Mouse (Mus musculus): ENCODE measurements around the gene Magi2. TPM values are rescaled to one million over a fixed set of nuclear protein-coding genes. Genes with fewer than 3 reads are reported as not detected.
"Not testable (repeated sequence)": the region's sequence is repeated elsewhere in the genome, so short reads cannot be mapped to it uniquely, and the experiment has no call there.

Magi2 gene
- polyA plus RNA-seq, 1 experiment from 2014 or later: 3.0 TPM

- WGBS: 89% methylated on average over 13 of the region's 13 CpGs
- Histone ChIP-seq H3K27me3 (ENCODE audit: control insufficient read depth, insufficient read depth, low read length) (no peaks in the 10 kb centered on the region), H3K9ac (replicated peaks; ENCODE audit: low read length) (no peak overlapping the region), H3K36me3 (replicated peaks; ENCODE audit: control insufficient read depth, insufficient read depth, low read depth, low read length) (no peaks in the 10 kb centered on the region), H3K4me3 (ENCODE audit: low read depth, low read length) (no peak overlapping the region), H3K9me3 (replicated peaks; ENCODE audit: control insufficient read depth, low read length) (no peaks in the 10 kb centered on the region), H3K4me1 (ENCODE audit: control insufficient read depth, insufficient read depth, low read length) (no peaks in the 10 kb centered on the region), H3K27ac (replicated peaks; ENCODE audit: low read depth, low read length) (no peak overlapping the region), H3K4me2 (ENCODE audit: low read depth, low read length) (no peak overlapping the region)
- ATAC-seq (replicated peaks; ENCODE audit: insufficient number of reproducible peaks, low FRiP score, low TSS enrichment, low read depth) (no peak), DNase-seq (ENCODE audit: low spot score) (no peak)
These were observed 1477.2 kb downstream of the Magi2 start for GRCm38 (mm10) chr5:20703971-20704575.

- H3K27me3 ChIP-seq (ENCODE audit: control insufficient read depth, insufficient read depth, low read length): no peaks in the 10 kb centered on the region
- no peaks in the 10 kb centered on the region for H3K9me3 ChIP-seq (replicated peaks; ENCODE audit: control insufficient read depth, low read length)
- no peak overlapping the region for H3K9ac ChIP-seq (replicated peaks; ENCODE audit: low read length)
- H3K4me3 ChIP-seq (ENCODE audit: low read depth, low read length): no peak overlapping the region
- 47% methylated on average over 4 of the region's 4 CpGs for WGBS
- no peak for DNase-seq (ENCODE audit: low spot score)
- H3K4me2 ChIP-seq (ENCODE audit: low read depth, low read length): no peak overlapping the region
- no peaks in the 10 kb centered on the region for H3K4me1 ChIP-seq (ENCODE audit: control insufficient read depth, insufficient read depth, low read length)
- H3K36me3 ChIP-seq (replicated peaks; ENCODE audit: control insufficient read depth, insufficient read depth, low read depth, low read length): no peaks in the 10 kb centered on the region
- no peak overlapping the region for H3K27ac ChIP-seq (replicated peaks; ENCODE audit: low read depth, low read length)
- ATAC-seq (replicated peaks; ENCODE audit: insufficient number of reproducible peaks, low FRiP score, low TSS enrichment, low read depth): no peak
These were observed 1478.0 kb downstream of the Magi2 start for GRCm38 (mm10) chr5:20704886-20705285.

DNA sequence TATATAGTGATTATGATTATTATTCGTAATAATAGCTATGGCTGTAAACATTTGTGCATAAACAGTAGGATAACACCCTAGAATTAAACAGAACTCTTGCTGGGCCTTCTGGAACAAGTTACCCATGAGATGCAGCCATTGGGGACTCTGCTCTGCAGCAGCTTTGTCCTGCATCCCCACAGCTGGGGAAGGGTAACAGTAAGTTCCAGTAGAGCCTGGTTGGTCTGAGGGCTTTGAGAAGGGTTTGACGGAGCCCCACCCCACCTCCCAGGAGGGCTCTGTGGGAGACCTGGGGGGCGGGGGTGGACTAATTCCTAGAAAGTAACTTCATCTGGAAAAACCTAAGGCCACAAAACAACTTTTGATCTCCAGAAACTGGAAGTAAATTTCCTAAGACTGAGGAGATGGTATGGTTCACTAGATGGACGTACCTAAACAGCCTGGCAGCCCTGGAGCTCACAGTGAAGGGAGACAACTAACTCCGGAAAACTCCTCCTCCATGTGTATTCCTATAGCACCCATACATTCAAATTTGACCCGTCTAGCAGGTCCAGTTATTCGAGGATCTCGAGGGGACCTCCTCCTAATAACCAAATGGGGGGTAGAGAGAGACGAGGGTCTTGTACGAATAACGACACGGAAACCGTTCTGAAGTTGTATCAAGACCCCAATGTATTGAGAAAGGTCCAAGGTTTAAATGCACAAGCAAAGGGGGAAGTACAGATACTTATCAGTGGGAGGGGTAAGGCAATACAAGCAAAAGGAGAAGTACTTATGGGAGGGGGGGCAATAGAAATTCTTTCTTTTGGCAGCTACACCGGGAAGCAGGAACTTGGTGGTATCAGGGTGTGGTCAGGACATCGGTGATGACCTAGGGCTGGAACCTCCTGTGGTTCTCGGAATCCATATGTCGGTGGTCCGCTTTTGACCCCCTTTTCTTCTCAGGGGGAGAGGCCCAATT, 1479.8 kb downstream of the Magi2 start:
- WGBS: 87% methylated on average over 8 of the region's 18 CpGs
- not testable (repeated sequence) for H3K27me3 ChIP-seq (ENCODE audit: control insufficient read depth, insufficient read depth, low read length); H3K4me2 ChIP-seq (ENCODE audit: low read depth, low read length); H3K4me1 ChIP-seq (ENCODE audit: control insufficient read depth, insufficient read depth, low read length); H3K36me3 ChIP-seq (replicated peaks; ENCODE audit: control insufficient read depth, insufficient read depth, low read depth, low read length); H3K9me3 ChIP-seq (replicated peaks; ENCODE audit: control insufficient read depth, low read length); DNase-seq (ENCODE audit: low spot score); H3K4me3 ChIP-seq (ENCODE audit: low read depth, low read length); H3K9ac ChIP-seq (replicated peaks; ENCODE audit: low read length); ATAC-seq (replicated peaks; ENCODE audit: insufficient number of reproducible peaks, low FRiP score, low TSS enrichment, low read depth); H3K27ac ChIP-seq (replicated peaks; ENCODE audit: low read depth, low read length)

GRCm38 (mm10) chr5:20710845-20711244, 1484.0 kb downstream of the Magi2 start:
- H3K27ac ChIP-seq (replicated peaks; ENCODE audit: low read depth, low read length); H3K4me3 ChIP-seq (ENCODE audit: low read depth, low read length); H3K9ac ChIP-seq (replicated peaks; ENCODE audit: low read length); H3K27me3 ChIP-seq (ENCODE audit: control insufficient read depth, insufficient read depth, low read length); H3K4me2 ChIP-seq (ENCODE audit: low read depth, low read length); H3K36me3 ChIP-seq (replicated peaks; ENCODE audit: control insufficient read depth, insufficient read depth, low read depth, low read length); H3K4me1 ChIP-seq (ENCODE audit: control insufficient read depth, insufficient read depth, low read length); H3K9me3 ChIP-seq (replicated peaks; ENCODE audit: control insufficient read depth, low read length); ATAC-seq (replicated peaks; ENCODE audit: insufficient number of reproducible peaks, low FRiP score, low TSS enrichment, low read depth); DNase-seq (ENCODE audit: low spot score): not testable (repeated sequence)
- 89% methylated on average over 6 of the region's 6 CpGs for WGBS

DNA sequence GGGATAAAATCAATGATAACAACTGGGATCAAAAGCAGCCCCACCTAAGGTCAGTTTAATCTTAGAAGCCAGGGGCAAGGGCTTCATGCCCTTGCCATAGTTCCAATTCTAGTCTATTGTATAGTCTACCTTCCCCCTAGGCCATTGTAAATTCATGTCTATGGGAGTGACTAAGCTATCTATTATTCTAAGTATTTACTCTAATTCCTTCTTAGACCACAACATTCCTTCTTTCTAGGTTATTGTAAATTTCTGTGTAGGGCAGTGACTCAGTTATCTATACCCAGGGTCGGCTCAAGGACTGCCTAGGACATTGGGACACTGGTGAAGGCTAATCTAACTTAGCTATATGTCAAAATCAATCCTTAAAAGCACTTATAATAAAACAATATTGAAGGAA, 1487.8 kb downstream of the Magi2 start:
- H3K36me3 ChIP-seq (replicated peaks; ENCODE audit: control insufficient read depth, insufficient read depth, low read depth, low read length); H3K9me3 ChIP-seq (replicated peaks; ENCODE audit: control insufficient read depth, low read length); H3K27me3 ChIP-seq (ENCODE audit: control insufficient read depth, insufficient read depth, low read length); H3K4me3 ChIP-seq (ENCODE audit: low read depth, low read length); DNase-seq (ENCODE audit: low spot score); H3K27ac ChIP-seq (replicated peaks; ENCODE audit: low read depth, low read length); ATAC-seq (replicated peaks; ENCODE audit: insufficient number of reproducible peaks, low FRiP score, low TSS enrichment, low read depth); H3K4me1 ChIP-seq (ENCODE audit: control insufficient read depth, insufficient read depth, low read length); H3K4me2 ChIP-seq (ENCODE audit: low read depth, low read length); H3K9ac ChIP-seq (replicated peaks; ENCODE audit: low read length): not testable (repeated sequence)
- WGBS: 85% methylated on average over 1 of the region's 1 CpGs

DNA sequence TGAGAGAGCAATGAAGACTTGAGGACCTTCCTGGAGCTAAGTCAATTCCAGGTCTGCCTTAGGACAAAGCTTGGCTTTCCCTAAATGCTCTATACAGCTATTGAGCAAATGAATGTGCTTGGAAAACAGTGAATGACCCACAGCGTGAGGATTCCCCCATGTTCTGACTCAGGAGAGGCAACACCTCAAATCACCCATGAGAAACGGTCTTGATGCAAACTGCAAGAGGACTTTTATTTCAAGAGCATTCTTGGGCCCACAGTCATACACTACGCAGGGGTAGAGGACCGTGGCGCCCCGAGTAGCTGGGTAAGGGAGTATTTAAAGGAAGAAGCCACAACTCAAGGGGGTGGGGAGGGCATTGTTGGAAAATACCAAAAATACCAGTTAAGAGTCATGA, 1489.1 kb downstream of the Magi2 start:
- H3K4me2 ChIP-seq (ENCODE audit: low read depth, low read length); H3K36me3 ChIP-seq (replicated peaks; ENCODE audit: control insufficient read depth, insufficient read depth, low read depth, low read length); H3K27me3 ChIP-seq (ENCODE audit: control insufficient read depth, insufficient read depth, low read length); H3K4me1 ChIP-seq (ENCODE audit: control insufficient read depth, insufficient read depth, low read length); H3K9me3 ChIP-seq (replicated peaks; ENCODE audit: control insufficient read depth, low read length); H3K4me3 ChIP-seq (ENCODE audit: low read depth, low read length); H3K27ac ChIP-seq (replicated peaks; ENCODE audit: low read depth, low read length); ATAC-seq (replicated peaks; ENCODE audit: insufficient number of reproducible peaks, low FRiP score, low TSS enrichment, low read depth); H3K9ac ChIP-seq (replicated peaks; ENCODE audit: low read length); DNase-seq (ENCODE audit: low spot score): not testable (repeated sequence)
- 94% methylated on average over 6 of the region's 6 CpGs for WGBS

DNA sequence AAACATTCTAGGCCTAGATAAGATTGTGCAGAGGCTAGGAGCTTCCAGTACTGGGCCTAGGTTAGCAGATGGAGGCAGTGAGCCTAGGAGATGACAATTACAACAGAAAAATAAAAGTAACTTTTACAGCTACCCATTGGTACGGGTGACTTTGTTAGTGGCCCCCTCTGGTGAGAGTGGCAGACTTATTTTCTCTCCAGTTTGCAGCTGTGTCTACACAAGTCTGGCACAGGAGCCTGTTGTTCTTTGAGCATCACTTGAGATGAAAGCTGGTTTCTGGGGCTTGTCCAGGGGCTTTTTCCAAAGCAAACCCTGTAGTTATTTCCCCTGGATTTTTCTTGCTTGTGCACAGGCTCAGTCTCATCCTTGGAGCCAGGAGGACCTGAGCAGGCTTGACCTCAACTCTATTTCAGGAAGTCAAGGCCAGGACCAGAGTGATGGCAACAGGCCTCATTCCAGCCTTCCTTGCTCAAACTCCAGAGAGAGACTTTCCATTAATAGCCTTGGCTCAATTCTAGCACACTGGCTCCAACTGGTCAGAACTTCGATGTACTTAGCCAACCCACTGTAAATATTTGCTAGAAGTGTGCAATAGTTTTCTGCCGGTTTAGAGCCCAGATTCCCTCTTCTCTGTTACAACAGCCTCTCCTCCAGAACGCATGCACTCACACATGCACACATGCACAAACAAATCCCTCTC, 1493.5 kb downstream of the Magi2 start:
- no peaks in the 10 kb centered on the region for H3K36me3 ChIP-seq (replicated peaks; ENCODE audit: control insufficient read depth, insufficient read depth, low read depth, low read length)
- no peaks in the 10 kb centered on the region for H3K9me3 ChIP-seq (replicated peaks; ENCODE audit: control insufficient read depth, low read length)
- H3K4me1 ChIP-seq (ENCODE audit: control insufficient read depth, insufficient read depth, low read length): no peaks in the 10 kb centered on the region
- H3K4me2 ChIP-seq (ENCODE audit: low read depth, low read length): no peak overlapping the region
- DNase-seq (ENCODE audit: low spot score) (no peak), ATAC-seq (replicated peaks; ENCODE audit: insufficient number of reproducible peaks, low FRiP score, low TSS enrichment, low read depth) (no peak)
- H3K27me3 ChIP-seq (ENCODE audit: control insufficient read depth, insufficient read depth, low read length): no peaks in the 10 kb centered on the region
- H3K27ac ChIP-seq (replicated peaks; ENCODE audit: low read depth, low read length): no peak overlapping the region
- H3K4me3 ChIP-seq (ENCODE audit: low read depth, low read length): no peak overlapping the region
- H3K9ac ChIP-seq (replicated peaks; ENCODE audit: low read length): no peak overlapping the region
- 76% methylated on average over 4 of the region's 4 CpGs for WGBS

DNA sequence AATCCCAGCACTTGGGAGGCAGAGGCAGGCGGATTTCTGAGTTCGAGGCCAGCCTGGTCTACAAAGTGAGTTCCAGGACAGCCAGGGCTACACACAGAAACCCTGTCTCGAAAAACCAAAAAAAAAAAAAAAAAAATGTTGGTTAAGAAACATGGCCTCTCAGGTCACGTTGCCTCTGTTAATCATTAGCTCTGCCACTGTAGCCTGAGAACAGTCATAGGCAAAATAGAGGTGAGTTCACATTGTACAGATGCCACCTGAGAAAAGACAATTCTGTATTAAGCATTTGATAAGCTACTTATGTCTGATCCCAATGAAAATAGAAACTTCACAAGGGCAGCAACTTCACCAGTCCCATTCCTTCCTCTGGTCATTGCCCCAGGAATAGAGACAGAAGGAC, 1496.4 kb downstream of the Magi2 start:
- not testable (repeated sequence) for H3K27me3 ChIP-seq (ENCODE audit: control insufficient read depth, insufficient read depth, low read length); H3K9ac ChIP-seq (replicated peaks; ENCODE audit: low read length); H3K4me3 ChIP-seq (ENCODE audit: low read depth, low read length); H3K36me3 ChIP-seq (replicated peaks; ENCODE audit: control insufficient read depth, insufficient read depth, low read depth, low read length); H3K27ac ChIP-seq (replicated peaks; ENCODE audit: low read depth, low read length); H3K9me3 ChIP-seq (replicated peaks; ENCODE audit: control insufficient read depth, low read length); H3K4me2 ChIP-seq (ENCODE audit: low read depth, low read length); H3K4me1 ChIP-seq (ENCODE audit: control insufficient read depth, insufficient read depth, low read length); DNase-seq (ENCODE audit: low spot score); ATAC-seq (replicated peaks; ENCODE audit: insufficient number of reproducible peaks, low FRiP score, low TSS enrichment, low read depth)
- WGBS: 80% methylated on average over 3 of the region's 4 CpGs
